Mouse (Mus musculus): ENCODE data around the gene Ankrd28.
"Not testable (repeated sequence)": the region's sequence is repeated elsewhere in the genome, so short reads cannot be mapped to it uniquely, and the experiment has no call there.

Ankrd28 gene

GRCm38 (mm10) chr14:31790797-31791196 is 39.7 kb downstream of the Ankrd28 start:
- peak; percentile 45 for DNase-seq

DNA sequence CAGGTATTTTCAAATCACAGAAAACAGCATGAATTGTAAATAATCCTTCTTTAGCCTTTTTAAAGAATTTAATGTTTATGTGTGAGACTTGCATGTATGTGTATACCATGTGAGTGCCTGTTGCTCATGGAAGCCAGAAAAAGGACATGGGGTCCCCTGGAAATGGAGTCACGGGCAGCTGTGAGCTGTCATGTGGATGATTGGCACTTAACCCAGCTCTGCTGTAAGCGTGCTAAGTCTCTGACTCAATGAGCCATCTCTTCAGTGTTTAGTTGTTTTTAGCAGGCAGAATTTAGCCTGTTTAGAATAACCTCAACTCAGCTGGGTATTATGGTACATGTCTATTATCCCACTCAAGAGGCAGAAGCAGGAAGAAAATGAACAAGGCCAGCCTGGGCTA is 43.5 kb downstream of the Ankrd28 start:
- DNase-seq: no peak

- DNase-seq: no peak
Observed at GRCm38 (mm10) chr14:31785681-31786080, 44.8 kb downstream of the Ankrd28 start.

- DNase-seq: no peak
Observed at GRCm38 (mm10) chr14:31784975-31785374, 45.5 kb downstream of the Ankrd28 start.

- peak; percentile 23 for DNase-seq
Observed at GRCm38 (mm10) chr14:31781309-31782049, 49.0 kb downstream of the Ankrd28 start.

DNA sequence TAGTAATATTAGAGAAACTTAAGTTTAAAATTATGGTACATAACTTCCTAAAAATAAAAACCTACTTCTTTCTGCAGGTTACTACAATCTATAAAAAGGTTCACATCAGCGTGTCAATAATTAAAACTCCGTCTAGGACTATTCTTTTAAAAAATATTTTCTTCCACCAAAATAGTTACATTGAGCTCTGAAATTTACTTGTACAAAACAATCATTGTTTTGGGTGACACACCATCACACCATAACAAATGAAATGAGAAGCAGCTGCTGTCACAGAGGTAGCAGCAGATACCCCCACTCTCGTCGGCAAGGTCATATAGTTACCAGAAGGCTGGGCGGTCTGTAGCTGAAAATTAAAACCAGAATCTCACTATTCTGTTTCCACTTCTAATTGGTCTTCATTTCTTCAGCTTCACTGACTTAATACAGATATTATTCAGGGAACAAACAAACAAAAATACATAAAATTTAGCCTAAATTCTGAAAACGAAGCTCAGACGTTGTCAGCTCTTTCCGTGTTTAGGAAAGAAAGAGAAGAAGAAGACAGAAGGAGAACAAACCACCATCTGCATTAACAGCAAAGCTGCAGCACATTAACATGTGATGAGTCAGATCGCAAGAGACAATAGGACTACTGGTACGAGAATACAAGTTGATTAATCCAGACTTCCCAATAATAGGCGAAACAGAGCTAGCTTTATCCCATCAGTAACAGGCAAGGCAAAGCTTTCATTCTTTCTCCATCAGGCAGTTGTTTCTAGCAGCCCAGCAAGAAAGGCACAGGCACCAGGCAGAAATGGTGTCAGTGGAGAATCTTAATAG is 49.8 kb downstream of the Ankrd28 start:
- DNase-seq: no peak

GRCm38 (mm10) chr14:31773518-31773917 is 56.9 kb downstream of the Ankrd28 start:
- DNase-seq: no peak

GRCm38 (mm10) chr14:31772251-31772650 is 58.2 kb downstream of the Ankrd28 start:
- DNase-seq: no peak

- no peak for DNase-seq
Observed at GRCm38 (mm10) chr14:31768531-31768930, 61.9 kb downstream of the Ankrd28 start.

GRCm38 (mm10) chr14:31764083-31764482 is 66.4 kb downstream of the Ankrd28 start:
- no peak for DNase-seq

DNA sequence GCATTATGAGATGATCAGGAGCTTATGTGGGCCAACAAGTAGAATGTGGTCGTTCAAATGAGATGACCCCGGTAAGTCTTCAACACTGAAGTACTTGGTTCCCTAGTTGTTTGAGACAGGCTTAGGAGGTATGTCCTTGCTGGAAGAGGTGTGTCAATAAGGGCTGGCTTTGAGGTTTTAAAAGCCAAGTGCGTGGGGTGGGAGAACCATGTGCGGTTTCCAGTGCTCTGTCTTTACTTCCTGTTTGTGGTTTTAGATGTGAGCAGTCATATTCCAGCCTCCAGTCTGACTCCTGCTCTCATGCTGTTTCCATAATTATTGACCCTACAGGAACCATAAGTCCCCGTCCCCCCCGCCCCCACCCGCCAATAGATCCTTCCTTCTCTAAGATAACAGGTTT is 68.7 kb downstream of the Ankrd28 start:
- no peak for DNase-seq

- no peak for DNase-seq
Observed at GRCm38 (mm10) chr14:31759195-31759594, 71.3 kb downstream of the Ankrd28 start.

DNA sequence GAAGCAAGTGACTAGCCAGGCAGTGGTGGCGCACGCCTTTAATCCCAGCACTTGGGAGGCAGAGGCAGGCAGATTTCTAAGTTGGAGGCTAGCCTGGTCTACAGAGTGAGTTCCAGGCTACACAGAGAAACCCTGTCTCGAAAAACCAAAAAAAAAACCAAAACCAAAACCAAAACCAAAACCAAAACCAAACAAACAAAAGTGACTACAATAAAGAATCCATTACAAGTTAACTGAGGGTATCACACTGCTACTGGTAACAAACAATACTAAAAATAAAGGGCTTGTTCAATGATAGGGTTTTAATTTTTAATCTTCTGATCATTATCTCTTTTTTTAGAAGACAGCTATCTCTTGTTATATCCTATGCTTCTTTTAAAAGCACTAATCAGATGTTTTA is 72.0 kb downstream of the Ankrd28 start:
- DNase-seq: not testable (repeated sequence)

GRCm38 (mm10) chr14:31748239-31748873 is 82.1 kb downstream of the Ankrd28 start:
- no peak for DNase-seq

DNA sequence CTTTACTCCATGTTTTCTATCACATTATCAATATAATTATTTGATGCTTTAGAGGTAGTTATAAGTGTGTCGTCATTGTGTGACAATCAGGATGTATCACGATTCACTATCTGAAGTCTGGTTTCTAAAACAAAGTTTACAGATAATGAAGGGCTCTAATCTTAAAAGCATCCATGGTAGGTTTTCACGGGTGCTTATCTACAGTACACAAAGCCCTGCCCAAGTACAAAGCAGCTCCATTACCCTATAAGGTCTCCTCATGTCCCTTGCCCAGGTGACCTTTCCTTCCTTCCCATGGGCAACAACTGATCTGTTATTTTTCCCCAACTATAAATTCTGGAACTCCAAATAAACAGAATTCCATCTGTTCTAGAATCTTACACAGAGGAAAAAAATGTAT is 87.9 kb downstream of the Ankrd28 start:
- no peak for DNase-seq

DNA sequence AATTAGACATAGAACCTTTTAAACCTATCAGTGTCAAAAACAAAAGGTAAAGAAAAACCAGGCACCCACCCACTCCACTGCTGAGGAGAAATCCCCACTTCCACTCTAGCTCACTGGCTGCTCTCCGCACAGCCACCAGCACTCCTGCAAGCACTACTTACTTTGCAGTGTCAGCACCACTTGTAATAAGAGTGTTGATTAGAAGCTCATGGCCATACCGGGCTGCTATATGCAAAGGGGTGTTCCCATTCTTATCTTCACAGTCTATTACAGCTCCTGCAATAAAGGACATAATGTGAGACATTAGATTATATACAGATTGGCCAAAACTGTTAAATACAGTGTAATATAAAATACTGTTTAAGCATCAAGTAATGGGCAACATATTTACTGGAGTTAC is 95.6 kb downstream of the Ankrd28 start:
- DNase-seq: no peak

- no peak for DNase-seq
Observed at GRCm38 (mm10) chr14:31727522-31727921, 102.9 kb downstream of the Ankrd28 start.

DNA sequence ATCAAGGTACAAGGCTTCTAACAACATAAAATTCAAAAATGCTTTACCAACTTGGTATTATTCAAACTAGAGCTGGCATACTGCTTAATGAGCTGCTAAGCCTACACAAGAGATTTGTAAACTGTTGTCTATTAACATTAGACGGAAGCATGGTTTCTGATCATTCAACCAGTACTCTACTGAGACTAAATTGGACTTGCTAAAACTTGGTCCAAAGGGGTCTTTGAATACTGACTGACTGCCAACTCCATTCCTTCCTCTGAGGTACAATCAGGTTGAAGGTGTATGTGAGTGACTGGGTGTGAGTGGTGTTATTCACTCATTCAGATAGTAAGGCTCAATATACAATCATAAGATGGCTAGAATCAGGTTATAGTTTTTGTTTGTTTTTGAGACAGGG is 107.7 kb downstream of the Ankrd28 start:
- DNase-seq: no peak

DNA sequence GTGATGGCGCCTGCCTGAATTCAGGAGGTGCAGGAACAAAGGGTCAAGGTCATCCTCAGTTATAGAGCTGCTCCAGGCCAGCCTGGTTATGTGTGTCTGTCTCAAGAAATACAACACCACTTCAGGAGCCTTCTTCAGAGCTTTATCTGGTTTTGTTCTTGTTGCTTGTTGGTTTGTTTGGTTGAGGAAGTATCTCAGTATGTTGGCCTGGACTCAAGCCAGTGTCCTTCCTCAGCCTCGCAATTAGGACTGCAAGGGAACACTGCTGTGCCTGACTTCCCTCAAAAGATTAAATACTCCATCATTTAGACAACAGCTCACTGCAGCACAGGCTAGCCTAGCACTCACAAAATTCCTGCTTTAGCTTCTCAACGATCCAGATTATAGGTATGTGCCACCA is 109.2 kb downstream of the Ankrd28 start:
- DNase-seq: no peak

DNA sequence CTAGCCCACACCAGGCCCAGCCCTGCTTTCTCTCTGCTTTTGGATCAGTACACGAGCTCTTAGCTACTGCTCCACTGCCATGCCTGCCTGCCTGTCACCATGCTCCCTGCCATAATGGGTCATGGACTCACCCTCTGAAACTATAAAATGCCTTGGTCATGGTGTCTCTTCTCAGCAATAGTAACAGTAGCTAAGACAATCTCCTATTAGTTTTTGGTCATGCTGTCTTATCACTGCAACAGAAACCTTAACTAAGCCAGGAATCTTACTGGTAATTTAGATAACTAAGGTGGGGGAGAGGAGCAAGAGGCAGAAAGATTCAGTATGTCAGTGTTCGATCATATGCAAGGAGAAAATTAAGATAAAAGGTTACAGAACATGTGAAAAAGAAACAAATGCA is 112.1 kb downstream of the Ankrd28 start:
- no peak for DNase-seq

DNA sequence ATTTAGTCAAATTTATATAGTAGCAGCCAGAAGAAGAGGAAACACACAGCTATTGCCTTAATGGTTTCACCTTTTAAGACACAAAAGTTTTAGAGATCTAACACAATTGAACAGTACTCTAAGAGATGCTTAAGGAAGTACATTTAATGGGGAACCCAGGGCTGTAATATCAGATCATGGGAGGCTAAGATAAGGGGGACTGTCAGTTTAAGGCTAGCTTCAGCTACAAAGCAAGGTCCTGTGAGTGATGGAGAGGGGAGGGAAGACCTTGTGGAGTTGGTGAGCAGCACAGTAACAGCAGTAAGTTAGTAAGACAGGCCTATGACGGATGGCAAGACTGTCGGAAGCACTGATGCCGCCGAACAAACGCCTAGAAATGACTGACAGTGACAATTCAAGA is 113.1 kb downstream of the Ankrd28 start:
- DNase-seq: no peak

- no peak for DNase-seq
Observed at GRCm38 (mm10) chr14:31715669-31716068, 114.8 kb downstream of the Ankrd28 start.

DNA sequence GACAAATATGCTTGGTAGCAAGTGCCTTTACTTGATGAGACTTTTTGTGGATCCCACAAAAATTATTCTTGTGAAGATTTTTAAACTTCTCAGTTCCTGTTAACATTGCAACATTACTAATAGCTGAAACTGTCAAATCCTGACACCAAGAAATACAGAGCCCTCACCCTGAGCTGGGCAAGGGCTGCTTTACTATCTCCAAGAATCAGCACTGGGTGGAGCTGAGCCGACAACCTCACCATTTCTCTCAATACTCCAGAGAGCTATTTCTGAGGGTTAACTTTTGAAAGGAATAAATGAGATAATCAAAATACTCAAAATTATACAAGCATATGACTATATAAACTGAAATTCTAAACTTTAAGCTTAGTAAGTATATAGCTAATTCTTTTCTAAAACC is 121.1 kb downstream of the Ankrd28 start:
- no peak for DNase-seq

DNA sequence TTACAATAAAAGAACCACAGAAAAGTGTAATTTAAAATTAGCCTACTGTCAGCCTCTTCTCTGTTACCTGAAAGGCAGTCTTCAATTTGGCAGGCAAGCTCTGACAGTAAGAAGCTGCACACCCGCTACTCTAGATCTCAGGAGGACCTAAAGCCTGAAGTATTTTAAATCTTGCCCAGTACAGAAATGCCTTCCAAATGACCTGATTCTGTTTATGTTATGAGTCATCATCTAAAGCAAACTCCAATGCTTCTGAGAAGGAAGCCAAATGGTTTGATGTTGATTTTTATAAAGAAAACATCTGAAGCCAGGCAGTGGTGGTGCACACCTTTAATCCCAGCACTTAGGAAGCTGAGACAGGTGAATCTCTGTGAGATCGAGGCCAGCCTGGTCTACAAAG is 130.1 kb downstream of the Ankrd28 start:
- DNase-seq: no peak
